In genomic region chr17:68017095-68017494, GRCm38 (mm10) we compare ENCODE assay signal across 13 mouse cellular contexts.
"Had no signal": no experiment of that assay in that cellular context is flagged by ENCODE, and none has a peak within 500 bp of the region (broad histone marks: within the 10 kb centered on the region; RNA-seq: fewer than 3 reads in every experiment).

No protein-coding gene starts in this region.

- DNase-seq: kidney, adult 2 months; kidney, postnatal 25 days; layer of hippocampus, adult 9-11 months; thymus, adult 18-20 months; thymus, postnatal 36 days had no signal

- H3K9ac ChIP-seq: liver, embryonic 15.5 days had no signal

- H3K4me2 ChIP-seq: liver, embryonic 15.5 days; midbrain, embryonic 11.5 days had no signal

- H3K4me1 ChIP-seq: liver, embryonic 15.5 days; megakaryocyte, embryonic 14.5 days had no signal

- H3K27me3 ChIP-seq: liver, embryonic 15.5 days; megakaryocyte, embryonic 14.5 days had no signal

- H3K36me3 ChIP-seq: liver, embryonic 15.5 days had no signal

- H3K9me3 ChIP-seq: liver, embryonic 15.5 days had no signal

- H3K27ac ChIP-seq: kidney, postnatal 0 days; layer of hippocampus, adult 2 months; liver, embryonic 15.5 days had no signal

- ATAC-seq: intestine, embryonic 16.5 days; lung, postnatal 0 days; midbrain, embryonic 16.5 days had no signal

- H3K4me3 ChIP-seq: layer of hippocampus, adult 2 months; liver, embryonic 15.5 days; megakaryocyte, embryonic 14.5 days had no signal
